In the genomic region with DNA sequence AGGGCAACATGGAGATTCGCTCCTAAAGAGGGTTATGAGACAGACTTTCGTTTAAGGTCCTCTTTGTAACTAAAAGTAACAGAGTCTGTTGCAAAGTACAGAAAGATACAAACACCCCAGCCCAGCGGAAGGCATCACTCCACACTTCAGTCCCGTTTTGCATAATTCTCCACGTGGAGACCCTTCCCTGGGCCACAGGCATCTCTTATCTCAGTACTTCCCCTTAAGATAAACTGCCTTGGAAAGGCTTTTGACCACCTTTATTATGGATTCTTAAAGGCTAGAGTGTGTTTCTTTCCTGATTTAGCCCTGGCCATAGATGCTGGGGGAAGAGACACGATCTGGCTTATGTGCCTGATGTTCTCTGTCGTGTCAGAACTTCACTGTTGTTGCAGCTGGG, we compare ENCODE assay signal across 8 mouse cellular contexts.
"Had no signal": no experiment of that assay in that cellular context is flagged by ENCODE, and none has a peak within 500 bp of the region (broad histone marks: within the 10 kb centered on the region; RNA-seq: fewer than 3 reads in every experiment).

No protein-coding gene starts in this region.

- H3K4me3 ChIP-seq: neural tube, embryonic 15.5 days; stomach, embryonic 15.5 days had no signal

- H3K9ac ChIP-seq: neural tube, embryonic 15.5 days; stomach, embryonic 15.5 days had no signal

- H3K4me1 ChIP-seq: neural tube, embryonic 15.5 days; stomach, embryonic 15.5 days had no signal

- H3K9me3 ChIP-seq: stomach, embryonic 15.5 days had no signal

- DNase-seq: retina, postnatal 1 day; right cerebral cortex, adult 18-20 months; right cerebral cortex, postnatal 25 days; spleen, adult 18-20 months; thymus, adult 18-20 months had no signal

- H3K36me3 ChIP-seq: neural tube, embryonic 15.5 days; stomach, embryonic 15.5 days had no signal

- H3K27me3 ChIP-seq: neural tube, embryonic 15.5 days; stomach, embryonic 15.5 days had no signal

- H3K4me2 ChIP-seq: neural tube, embryonic 15.5 days; stomach, embryonic 15.5 days had no signal

- H3K27ac ChIP-seq: neural tube, embryonic 15.5 days; stomach, embryonic 15.5 days; stomach, postnatal 0 days had no signal
